Mouse (Mus musculus): ENCODE results near the gene Slc19a2. TPM values are rescaled to one million over a fixed set of nuclear protein-coding genes. Genes with fewer than 3 reads are reported as not detected.
A peak's percentile ranks its signal among the peaks of the same experiment; 100 is the strongest.

Slc19a2 gene
- polyA plus RNA-seq (2012; ENCODE audit: insufficient read depth, insufficient read length, low replicate concordance, missing spikeins), result not detected in 2 replicates

DNA sequence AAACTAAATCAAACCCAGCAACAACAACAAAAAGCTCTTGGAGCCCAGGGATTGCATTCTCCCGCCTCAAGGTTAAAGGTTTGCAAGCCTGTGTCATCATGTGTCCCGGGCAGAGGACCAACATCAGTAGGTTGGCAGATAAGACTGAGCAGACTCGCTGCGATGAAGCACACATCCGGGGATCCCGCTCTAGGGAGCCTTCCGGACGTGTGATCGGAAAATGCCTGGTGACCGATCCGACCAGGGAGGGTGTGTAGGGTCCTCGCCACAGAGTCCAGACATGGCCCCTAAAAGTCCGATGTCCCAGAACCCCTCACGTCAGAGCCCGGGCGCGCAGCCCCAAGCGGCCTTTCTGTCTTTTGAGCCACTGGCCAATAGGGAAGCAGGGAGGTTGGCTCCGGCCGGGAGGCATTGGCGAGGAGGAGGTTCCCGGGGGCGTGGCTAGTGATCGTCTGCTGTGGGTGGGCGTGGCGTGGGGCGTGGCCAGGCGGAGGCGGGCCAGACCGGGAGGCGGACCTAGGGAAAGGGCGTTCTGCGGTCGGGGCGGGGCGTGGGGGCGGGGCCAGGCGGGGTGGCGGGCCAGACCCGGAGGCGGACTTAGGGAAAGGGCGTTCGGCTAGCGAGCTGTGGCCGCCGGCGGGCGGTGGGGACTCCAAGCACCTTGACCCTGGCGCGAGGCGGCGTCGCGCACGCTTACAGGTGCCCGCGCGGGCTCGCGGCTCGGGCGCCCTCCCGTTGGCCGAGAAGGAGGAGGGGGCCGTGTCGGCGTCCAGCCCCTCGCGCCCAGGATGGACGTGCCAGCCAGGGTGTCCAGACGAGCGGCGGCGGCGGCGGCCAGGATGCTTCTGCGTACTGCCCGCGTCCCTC lies at the start of gene Slc19a2:
Gene Slc19a2, plus strand, starts transcription at position 582 of the 867 bp plus-strand sequence.
- TF ChIP-seq CTCF (IDR thresholded peaks at IDR 0.05; ENCODE audit: insufficient read depth, low read depth, low read length) (no peak), POLR2A (IDR thresholded peaks at IDR 0.05; ENCODE audit: insufficient read depth, low read depth, low read length) (peak; percentile 79)
- 1% methylated on average over 75 of the region's 79 CpGs for WGBS

DNA sequence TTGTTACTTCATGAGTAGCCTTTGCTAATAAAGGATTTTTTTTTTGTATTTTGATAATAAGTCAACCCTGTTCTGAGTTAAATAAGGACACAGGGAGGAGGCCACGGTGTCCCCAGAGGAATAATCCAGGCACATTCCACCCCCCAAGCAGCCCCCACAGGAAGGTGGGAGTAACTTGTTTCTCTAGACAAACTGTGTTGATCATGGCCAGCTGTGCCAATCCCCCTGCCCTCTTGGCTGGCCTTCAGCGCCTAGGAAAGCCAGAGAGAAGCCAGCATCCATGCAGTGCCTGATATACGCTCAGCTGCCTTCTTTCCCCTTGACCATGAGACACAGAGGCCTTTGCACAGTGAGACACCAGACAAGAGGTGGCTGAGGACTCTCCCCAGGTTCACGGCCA lies 49.3 kb upstream of the Slc19a2 start:
- no peak overlapping the region for H3K27ac ChIP-seq (ENCODE audit: insufficient read depth, low read depth, low read length)
- no peaks in the 10 kb centered on the region for H3K4me1 ChIP-seq (ENCODE audit: control insufficient read depth, insufficient read depth, low read length)
- no peak overlapping the region for H3K4me3 ChIP-seq (ENCODE audit: insufficient read depth, low read depth, low read length)
- 87% methylated on average over 4 of the region's 4 CpGs for WGBS
- no peak for TF ChIP-seq CTCF (IDR thresholded peaks at IDR 0.05; ENCODE audit: insufficient read depth, low read depth, low read length)
- no peak for TF ChIP-seq POLR2A (IDR thresholded peaks at IDR 0.05; ENCODE audit: insufficient read depth, low read depth, low read length)

More for the DNA sequence above, at the start of gene Slc19a2:
- peaks cover 10% of the 10 kb centered on the region for H3K4me1 ChIP-seq (ENCODE audit: control insufficient read depth, insufficient read depth, low read length)
- peak within 1 kb of the TSS; percentile 86 for H3K4me3 ChIP-seq (ENCODE audit: insufficient read depth, low read depth, low read length)
- H3K27ac ChIP-seq (ENCODE audit: insufficient read depth, low read depth, low read length), result peak within 1 kb of the TSS; percentile 71

DNA sequence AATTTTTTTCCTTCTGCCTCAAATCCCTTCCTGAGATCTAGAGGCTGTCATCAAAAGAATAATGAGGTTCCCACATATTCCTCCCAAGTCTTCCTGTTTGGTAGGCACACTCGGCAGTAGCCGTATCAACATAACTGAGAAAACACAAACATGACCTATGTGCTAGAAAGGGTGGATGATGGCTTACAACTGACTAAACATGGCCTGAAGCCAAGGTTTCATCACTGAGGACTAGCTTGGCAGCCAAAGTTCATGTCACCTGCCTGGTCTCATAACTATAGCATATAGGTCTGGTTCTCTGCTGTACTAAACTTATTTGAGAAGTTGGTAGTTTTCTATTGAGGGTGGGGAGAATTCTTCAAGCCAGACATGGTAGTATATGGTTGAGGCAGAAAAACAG lies 40.4 kb upstream of the Slc19a2 start:
- H3K4me1 ChIP-seq (ENCODE audit: control insufficient read depth, insufficient read depth, low read length), result no peaks in the 10 kb centered on the region
- TF ChIP-seq POLR2A (IDR thresholded peaks at IDR 0.05; ENCODE audit: insufficient read depth, low read depth, low read length), result no peak
- TF ChIP-seq CTCF (IDR thresholded peaks at IDR 0.05; ENCODE audit: insufficient read depth, low read depth, low read length), result no peak
- no peak overlapping the region for H3K27ac ChIP-seq (ENCODE audit: insufficient read depth, low read depth, low read length)
- 83% methylated on average over 2 of the region's 2 CpGs for WGBS
- H3K4me3 ChIP-seq (ENCODE audit: insufficient read depth, low read depth, low read length), result no peak overlapping the region

DNA sequence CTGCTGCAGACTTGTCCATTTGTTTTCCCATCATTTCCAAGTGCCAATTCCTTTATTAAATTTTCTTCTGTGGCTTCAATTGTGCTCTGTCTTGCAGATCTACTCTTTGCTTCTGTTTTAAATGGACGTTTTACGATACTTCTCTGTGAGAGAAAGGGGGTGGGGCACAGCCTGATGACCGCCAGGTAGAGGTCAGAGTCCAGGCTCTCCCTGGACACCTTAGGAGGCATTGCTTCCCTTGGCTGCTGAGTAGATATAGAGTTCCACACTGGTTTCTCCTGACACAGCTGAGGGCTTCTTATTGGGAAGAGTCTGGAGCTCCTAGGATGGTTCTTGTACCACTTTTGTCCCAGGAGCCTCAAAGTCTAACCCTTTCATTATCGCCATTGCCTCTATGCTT lies 37.9 kb upstream of the Slc19a2 start:
- H3K4me3 ChIP-seq (ENCODE audit: insufficient read depth, low read depth, low read length), result no peak overlapping the region
- no peaks in the 10 kb centered on the region for H3K4me1 ChIP-seq (ENCODE audit: control insufficient read depth, insufficient read depth, low read length)
- no peak overlapping the region for H3K27ac ChIP-seq (ENCODE audit: insufficient read depth, low read depth, low read length)
- 90% methylated on average over 4 of the region's 4 CpGs for WGBS
- TF ChIP-seq POLR2A (IDR thresholded peaks at IDR 0.05; ENCODE audit: insufficient read depth, low read depth, low read length), result no peak
- TF ChIP-seq CTCF (IDR thresholded peaks at IDR 0.05; ENCODE audit: insufficient read depth, low read depth, low read length), result no peak

DNA sequence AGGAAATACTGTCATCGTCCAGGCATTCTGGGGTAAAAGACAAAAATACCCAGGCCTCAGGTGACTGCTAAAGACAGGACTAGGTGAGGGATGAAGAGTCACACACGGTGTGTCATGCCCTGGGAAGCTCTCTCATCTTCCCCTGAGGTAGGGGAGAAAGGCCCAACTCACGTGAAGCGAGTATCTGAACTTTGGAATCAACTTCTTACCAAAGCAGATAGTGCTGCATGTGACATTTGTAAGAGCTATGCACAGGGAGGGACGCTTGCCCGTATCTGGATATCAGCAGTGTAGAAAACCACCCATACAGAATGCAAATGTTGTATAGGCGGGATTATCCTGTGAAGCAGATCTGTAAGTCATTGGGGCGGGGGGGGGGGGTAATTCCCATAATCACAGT lies 36.2 kb upstream of the Slc19a2 start:
- Histone ChIP-seq H3K4me3 (ENCODE audit: insufficient read depth, low read depth, low read length) (no peak overlapping the region), H3K4me1 (ENCODE audit: control insufficient read depth, insufficient read depth, low read length) (no peaks in the 10 kb centered on the region), H3K27ac (ENCODE audit: insufficient read depth, low read depth, low read length) (no peak overlapping the region)
- TF ChIP-seq CTCF (IDR thresholded peaks at IDR 0.05; ENCODE audit: insufficient read depth, low read depth, low read length) (no peak), POLR2A (IDR thresholded peaks at IDR 0.05; ENCODE audit: insufficient read depth, low read depth, low read length) (no peak)
- WGBS, result 89% methylated on average over 8 of the region's 8 CpGs

DNA sequence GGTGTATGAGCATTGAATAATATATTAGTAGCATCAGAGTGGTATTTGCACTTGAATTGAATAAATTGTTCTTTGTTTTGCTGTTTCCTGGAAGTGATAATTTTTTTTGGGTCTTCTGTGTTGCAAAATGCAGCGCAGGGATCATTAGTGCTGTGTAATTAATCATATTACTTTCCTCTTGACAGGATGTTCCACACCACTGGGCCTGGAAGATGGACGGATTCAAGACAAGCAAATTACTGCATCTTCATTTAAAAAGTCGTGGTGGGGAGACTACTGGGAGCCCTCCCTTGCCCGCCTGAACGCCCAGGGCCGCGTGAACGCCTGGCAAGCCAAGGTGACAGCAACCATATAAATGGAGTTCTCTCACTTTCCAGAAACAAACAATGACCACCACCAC lies 34.7 kb upstream of the Slc19a2 start:
- TF ChIP-seq CTCF (IDR thresholded peaks at IDR 0.05; ENCODE audit: insufficient read depth, low read depth, low read length), result no peak
- TF ChIP-seq POLR2A (IDR thresholded peaks at IDR 0.05; ENCODE audit: insufficient read depth, low read depth, low read length), result no peak

DNA sequence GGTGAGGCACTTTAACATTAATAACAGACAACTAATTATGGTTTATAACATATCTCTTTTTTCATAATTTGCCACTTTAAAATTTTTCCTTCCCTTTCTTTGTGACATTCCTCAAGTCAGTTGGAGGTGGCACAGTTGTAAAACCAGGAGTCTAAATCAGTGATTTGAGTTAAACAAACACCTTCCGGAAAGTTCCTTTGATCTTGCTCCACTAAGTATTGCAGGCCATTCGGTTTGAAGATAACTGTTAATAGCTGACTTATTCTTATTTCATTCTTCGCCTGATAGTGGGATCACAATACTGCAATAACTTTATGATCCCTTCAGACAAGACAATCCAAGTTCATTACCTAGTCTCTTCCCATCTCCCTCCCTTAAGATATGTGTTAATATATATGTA lies 33.7 kb upstream of the Slc19a2 start:
- TF ChIP-seq POLR2A (IDR thresholded peaks at IDR 0.05; ENCODE audit: insufficient read depth, low read depth, low read length), result no peak
- TF ChIP-seq CTCF (IDR thresholded peaks at IDR 0.05; ENCODE audit: insufficient read depth, low read depth, low read length), result no peak
- WGBS, result 93% methylated on average over 3 of the region's 3 CpGs

More for the DNA sequence above, 34.7 kb upstream of the Slc19a2 start:
- no peak overlapping the region for H3K4me3 ChIP-seq (ENCODE audit: insufficient read depth, low read depth, low read length)
- no peaks in the 10 kb centered on the region for H3K4me1 ChIP-seq (ENCODE audit: control insufficient read depth, insufficient read depth, low read length)
- WGBS, result 61% methylated on average over 8 of the region's 8 CpGs
- no peak overlapping the region for H3K27ac ChIP-seq (ENCODE audit: insufficient read depth, low read depth, low read length)

DNA sequence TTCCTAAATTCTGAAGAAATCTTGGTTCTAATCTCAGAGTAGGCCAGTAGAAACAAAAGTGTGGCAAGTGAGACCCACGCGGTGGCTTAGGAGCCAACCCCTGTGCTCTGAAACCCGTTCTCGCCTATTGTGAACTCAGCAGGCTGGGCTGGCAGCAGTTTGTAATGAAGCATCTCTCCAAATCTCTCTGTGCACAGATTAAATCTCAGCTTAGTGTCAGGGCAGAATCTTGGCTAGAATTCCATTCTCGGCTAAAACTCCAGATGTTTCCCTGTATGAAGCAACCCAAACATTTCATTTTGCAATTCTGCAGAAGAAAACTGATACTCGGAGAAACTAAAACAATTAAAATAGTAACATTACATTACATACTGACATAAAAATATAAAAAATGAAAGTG lies 33.3 kb upstream of the Slc19a2 start:
- no peak overlapping the region for H3K4me3 ChIP-seq (ENCODE audit: insufficient read depth, low read depth, low read length)
- TF ChIP-seq CTCF (IDR thresholded peaks at IDR 0.05; ENCODE audit: insufficient read depth, low read depth, low read length), result no peak
- TF ChIP-seq POLR2A (IDR thresholded peaks at IDR 0.05; ENCODE audit: insufficient read depth, low read depth, low read length), result no peak
- H3K4me1 ChIP-seq (ENCODE audit: control insufficient read depth, insufficient read depth, low read length), result no peaks in the 10 kb centered on the region
- no peak overlapping the region for H3K27ac ChIP-seq (ENCODE audit: insufficient read depth, low read depth, low read length)
- WGBS, result 58% methylated on average over 6 of the region's 6 CpGs

More for the DNA sequence above, 33.7 kb upstream of the Slc19a2 start:
- no peak overlapping the region for H3K27ac ChIP-seq (ENCODE audit: insufficient read depth, low read depth, low read length)
- no peaks in the 10 kb centered on the region for H3K4me1 ChIP-seq (ENCODE audit: control insufficient read depth, insufficient read depth, low read length)
- no peak overlapping the region for H3K4me3 ChIP-seq (ENCODE audit: insufficient read depth, low read depth, low read length)
